In the genomic region with DNA sequence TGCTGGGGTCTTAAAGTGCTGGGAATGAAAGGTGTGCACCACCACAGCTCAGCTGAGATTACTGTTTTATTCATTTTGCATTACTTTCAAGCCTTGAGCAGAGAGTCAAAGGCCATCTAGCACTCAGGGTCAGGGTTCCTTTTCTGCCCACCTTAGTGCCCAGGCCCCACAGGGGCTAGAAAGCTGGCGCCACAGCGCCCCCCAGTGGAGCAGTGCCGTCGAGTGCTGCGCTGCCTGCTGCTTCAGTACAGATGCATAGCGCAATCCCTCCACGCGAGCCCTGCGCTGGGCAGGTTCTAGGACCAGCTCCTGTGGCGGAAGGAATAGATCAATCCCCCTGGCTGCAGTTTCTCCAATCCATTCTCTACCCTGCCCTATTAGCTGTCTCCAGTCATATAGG, we compare ENCODE assay signal across 8 mouse cellular contexts. TPM values are rescaled to one million over a fixed set of nuclear protein-coding genes. Genes with fewer than 3 reads are reported as not detected.
DNase-seq lines count a peak whose midpoint lies in the region; ATAC-seq and TF ChIP-seq lines count a peak whose summit lies in the region.

No protein-coding gene starts in this region.

- no peaks in the 10 kb centered on the region for H3K36me3 ChIP-seq in embryonic facial prominence, embryonic 13.5 days
- peaks cover 2% of the 10 kb centered on the region; the same call in 1 of the 2 replicates for H3K36me3 ChIP-seq in hindbrain, embryonic 16.5 days (ENCODE audit: control insufficient read depth, insufficient read depth, low read length)
- H3K36me3 ChIP-seq in lung, postnatal 0 days (ENCODE audit: insufficient read depth, low read length), result peaks cover 19% of the 10 kb centered on the region; the same call in 1 of the 2 replicates
- no peaks in the 10 kb centered on the region for H3K36me3 ChIP-seq in stomach, embryonic 14.5 days (ENCODE audit: control insufficient read depth, insufficient read depth, low read length)

- WGBS in embryonic facial prominence, embryonic 13.5 days, result 15% methylated on average over 10 of the region's 10 CpGs
- 10% methylated on average over 10 of the region's 10 CpGs for WGBS in hindbrain, embryonic 16.5 days
- 44% methylated on average over 10 of the region's 10 CpGs for WGBS in lung, postnatal 0 days
- 30% methylated on average over 10 of the region's 10 CpGs for WGBS in stomach, embryonic 14.5 days

- no peak overlapping the region for H3K27ac ChIP-seq in embryonic facial prominence, embryonic 13.5 days
- H3K27ac ChIP-seq in hindbrain, embryonic 16.5 days (ENCODE audit: low read depth, low read length), result no peak overlapping the region
- H3K27ac ChIP-seq in lung, postnatal 0 days (ENCODE audit: low read length), result no peak overlapping the region
- no peak overlapping the region for H3K27ac ChIP-seq in stomach, embryonic 14.5 days (ENCODE audit: low read length)

- H3K9ac ChIP-seq in embryonic facial prominence, embryonic 13.5 days, result no peak overlapping the region
- H3K9ac ChIP-seq in hindbrain, embryonic 16.5 days (ENCODE audit: low read depth, low read length), result peak overlapping the region; percentile 29; the same call in 1 of the 2 replicates
- no peak overlapping the region for H3K9ac ChIP-seq in lung, postnatal 0 days (replicated peaks; ENCODE audit: low read depth)
- no peak overlapping the region for H3K9ac ChIP-seq in stomach, embryonic 14.5 days (replicated peaks; ENCODE audit: low read depth, low read length)

- TF ChIP-seq EP300 in lung, postnatal 0 days (IDR thresholded peaks at IDR 0.05), result no peak

- peaks cover 10% of the 10 kb centered on the region; the same call in 1 of the 2 replicates for H3K4me1 ChIP-seq in embryonic facial prominence, embryonic 13.5 days
- peaks cover 5% of the 10 kb centered on the region for H3K4me1 ChIP-seq in hindbrain, embryonic 16.5 days (ENCODE audit: control insufficient read depth, insufficient read depth, low read depth, low read length)
- no peaks in the 10 kb centered on the region for H3K4me1 ChIP-seq in lung, postnatal 0 days (ENCODE audit: insufficient read depth, low read depth, low read length)
- no peaks in the 10 kb centered on the region for H3K4me1 ChIP-seq in stomach, embryonic 14.5 days (ENCODE audit: control insufficient read depth, insufficient read depth, low read length)

- peak; percentile 66 to 78 for DNase-seq in layer of hippocampus, postnatal 10 days (ENCODE audit: low spot score in 2 of 2)
- no peak for DNase-seq in layer of hippocampus, postnatal 14 days (ENCODE audit: low spot score in 2 of 2)
- peak; percentile 56 for DNase-seq in NIH3T3 (ENCODE audit: low read depth)
- no peak for DNase-seq in lung, postnatal 0 days (ENCODE audit: low spot score)
- DNase-seq in frontal cortex, postnatal 10 days (ENCODE audit: low spot score in 2 of 2), result no peak

- peak overlapping the region; percentile 31 for H3K4me3 ChIP-seq in embryonic facial prominence, embryonic 13.5 days
- peak overlapping the region; percentile 31 for H3K4me3 ChIP-seq in hindbrain, embryonic 16.5 days (ENCODE audit: low read length)
- H3K4me3 ChIP-seq in lung, postnatal 0 days (ENCODE audit: low read depth, low read length), result no peak overlapping the region
- no peak overlapping the region; the same call in 1 of the 2 replicates for H3K4me3 ChIP-seq in stomach, embryonic 14.5 days (ENCODE audit: low read depth, low read length)

- no peaks in the 10 kb centered on the region for H3K9me3 ChIP-seq in embryonic facial prominence, embryonic 13.5 days
- H3K9me3 ChIP-seq in hindbrain, embryonic 16.5 days (ENCODE audit: control insufficient read depth, low read length), result no peaks in the 10 kb centered on the region
- H3K9me3 ChIP-seq in lung, postnatal 0 days (ENCODE audit: low read length), result no peaks in the 10 kb centered on the region
- no peaks in the 10 kb centered on the region for H3K9me3 ChIP-seq in stomach, embryonic 14.5 days (ENCODE audit: control insufficient read depth, low read depth, low read length)

- peak; percentile 76 for TF ChIP-seq CTCF in lung, postnatal 0 days (IDR thresholded peaks at IDR 0.05)

- peaks cover 63% of the 10 kb centered on the region for H3K27me3 ChIP-seq in embryonic facial prominence, embryonic 13.5 days
- H3K27me3 ChIP-seq in hindbrain, embryonic 16.5 days (replicated peaks; ENCODE audit: control insufficient read depth, insufficient read depth, low read length), result no peaks in the 10 kb centered on the region
- H3K27me3 ChIP-seq in lung, postnatal 0 days (replicated peaks; ENCODE audit: insufficient read depth, low read length), result no peaks in the 10 kb centered on the region
- H3K27me3 ChIP-seq in stomach, embryonic 14.5 days (ENCODE audit: control insufficient read depth, insufficient read depth, low read length), result no peaks in the 10 kb centered on the region

- ATAC-seq in embryonic facial prominence, embryonic 13.5 days (ENCODE audit: insufficient number of reproducible peaks, insufficient read depth, low FRiP score, low TSS enrichment, low read depth), result no peak
- peak; percentile 21; the same call in 1 of the 2 replicates for ATAC-seq in hindbrain, embryonic 16.5 days
- ATAC-seq in lung, postnatal 0 days, result peak; percentile 44; the same call in 1 of the 2 replicates
- ATAC-seq in stomach, embryonic 14.5 days (ENCODE audit: insufficient number of reproducible peaks, insufficient read depth, low FRiP score, low read depth), result no peak

- H3K4me2 ChIP-seq in embryonic facial prominence, embryonic 13.5 days, result peak overlapping the region; percentile 57
- H3K4me2 ChIP-seq in hindbrain, embryonic 16.5 days (ENCODE audit: low read length), result peak overlapping the region; percentile 57
- no peak overlapping the region for H3K4me2 ChIP-seq in lung, postnatal 0 days (replicated peaks; ENCODE audit: low read depth, low read length)
- H3K4me2 ChIP-seq in stomach, embryonic 14.5 days (replicated peaks; ENCODE audit: low read depth, low read length), result peak overlapping the region; percentile 13; the same call in 1 of the 2 replicates

RNA-seq across cellular contexts. Expression of a gene that starts 6.9 kb away (rescaled TPM):
- 1 to 10 TPM; 2.1 to 2.6 TPM for total RNA-seq in layer of hippocampus, postnatal 10 days (2021)
- total RNA-seq in layer of hippocampus, postnatal 14 days (2021), result 1 to 10 TPM; 2.1 to 2.6 TPM
- 77.5 and 77.8 TPM in 2 replicates for polyA plus RNA-seq in embryonic facial prominence, embryonic 13.5 days (2015; fragmentation: Nextera tagmentation; extraction: Ambion mirVana)
- 25.8 and 30.1 TPM in 2 replicates for polyA plus RNA-seq in hindbrain, embryonic 16.5 days (2015; fragmentation: Nextera tagmentation; extraction: Ambion mirVana)
- 45.2 and 46.6 TPM in 2 replicates for polyA plus RNA-seq in lung, postnatal 0 days (2015; fragmentation: Nextera tagmentation; extraction: Ambion mirVana)
- 17.6 and 19.4 TPM in 2 replicates for polyA plus RNA-seq in stomach, embryonic 14.5 days (2014; fragmentation: Nextera tagmentation; extraction: Ambion mirVana)

RNA-seq across cellular contexts. Expression of a gene that starts 22.8 kb away (rescaled TPM):
- 1 to 10 TPM; 9.1 to 9.8 TPM for total RNA-seq in layer of hippocampus, postnatal 10 days (2021)
- total RNA-seq in layer of hippocampus, postnatal 14 days (2021), result 1 to 10 TPM; 7.8 to 9.4 TPM
- 1.8 and 2.4 TPM in 2 replicates for polyA plus RNA-seq in embryonic facial prominence, embryonic 13.5 days (2015; fragmentation: Nextera tagmentation; extraction: Ambion mirVana)
- 3.2 and 4.8 TPM in 2 replicates for polyA plus RNA-seq in hindbrain, embryonic 16.5 days (2015; fragmentation: Nextera tagmentation; extraction: Ambion mirVana)
- polyA plus RNA-seq in lung, postnatal 0 days (2015; fragmentation: Nextera tagmentation; extraction: Ambion mirVana), result 6.2 and 6.6 TPM in 2 replicates
- polyA plus RNA-seq in stomach, embryonic 14.5 days (2014; fragmentation: Nextera tagmentation; extraction: Ambion mirVana), result 4.3 and 4.5 TPM in 2 replicates

RNA-seq across cellular contexts. Expression of a gene that starts 25.1 kb away (rescaled TPM):
- total RNA-seq in layer of hippocampus, postnatal 10 days (2021), result 10 to 100 TPM; 46.7 to 49.7 TPM
- total RNA-seq in layer of hippocampus, postnatal 14 days (2021), result 10 to 100 TPM; 40.1 to 47.1 TPM
- polyA plus RNA-seq in embryonic facial prominence, embryonic 13.5 days (2015; fragmentation: Nextera tagmentation; extraction: Ambion mirVana), result 101 and 123 TPM in 2 replicates
- 88.5 and 101 TPM in 2 replicates for polyA plus RNA-seq in hindbrain, embryonic 16.5 days (2015; fragmentation: Nextera tagmentation; extraction: Ambion mirVana)
- polyA plus RNA-seq in lung, postnatal 0 days (2015; fragmentation: Nextera tagmentation; extraction: Ambion mirVana), result 180 and 200 TPM in 2 replicates
- 138 TPM in 2 replicates for polyA plus RNA-seq in stomach, embryonic 14.5 days (2014; fragmentation: Nextera tagmentation; extraction: Ambion mirVana)

Comparison
In these comparisons a context has a peak if more than half of its experiments do, and no peak if none do; other contexts are left out.
1. DNase-seq: peak in layer of hippocampus, postnatal 10 days (2 of 2) and NIH3T3 (single experiment); none in layer of hippocampus, postnatal 14 days (0 of 2), lung, postnatal 0 days (single experiment) and frontal cortex, postnatal 10 days (0 of 2).
2. ATAC-seq: peak in hindbrain, embryonic 16.5 days (single experiment) and lung, postnatal 0 days (single experiment); none in embryonic facial prominence, embryonic 13.5 days (single experiment) and stomach, embryonic 14.5 days (single experiment).
3. H3K4me3 ChIP-seq: peak in embryonic facial prominence, embryonic 13.5 days (single experiment) and hindbrain, embryonic 16.5 days (single experiment); none in lung, postnatal 0 days (single experiment) and stomach, embryonic 14.5 days (single experiment).